9 mouse cellular contexts compared by ENCODE assay signal in genomic region chr1:156963871-156964585, GRCm38 (mm10). TPM values are rescaled to one million over a fixed set of nuclear protein-coding genes. Genes with fewer than 3 reads are reported as not detected.
DNase-seq lines count a peak whose midpoint lies in the region; ATAC-seq and TF ChIP-seq lines count a peak whose summit lies in the region.
"Had no signal": no experiment of that assay in that cellular context is flagged by ENCODE, and none has a peak within 500 bp of the region (broad histone marks: within the 10 kb centered on the region; RNA-seq: fewer than 3 reads in every experiment).

No protein-coding gene starts in this region.

- dilution Hi-C loops in CH12.LX (cut with MboI; ENCODE audit: extremely low pct_ligation_motif_present, extremely low pct_unique_long_range_greater_than_20kb, low sequenced_read_pairs), result no loop called here

- no peaks in the 10 kb centered on the region for H3K36me3 ChIP-seq in hindbrain, embryonic 11.5 days (ENCODE audit: control insufficient read depth, insufficient read depth, low read length)
- H3K36me3 ChIP-seq in hindbrain, embryonic 16.5 days (ENCODE audit: control insufficient read depth, insufficient read depth, low read length), result no peaks in the 10 kb centered on the region
- no peaks in the 10 kb centered on the region for H3K36me3 ChIP-seq in CH12.LX (replicated peaks in 1 of 2; ENCODE audit: control insufficient read depth in 1 of 2, insufficient read depth in 1 of 2, low read length in 1 of 2)
- no peaks in the 10 kb centered on the region for H3K36me3 ChIP-seq in limb, embryonic 11.5 days (ENCODE audit: control insufficient read depth, insufficient read depth, low read length)

- no peak overlapping the region for H3K4me2 ChIP-seq in hindbrain, embryonic 11.5 days (replicated peaks; ENCODE audit: low read depth, low read length)
- no peak overlapping the region for H3K4me2 ChIP-seq in hindbrain, embryonic 16.5 days (ENCODE audit: low read length)
- H3K4me2 ChIP-seq in CH12.LX (ENCODE audit: insufficient read depth, low read depth, poor library complexity, severe bottlenecking), result no peak overlapping the region; the same call in none of the 2 replicates
- H3K4me2 ChIP-seq in limb, embryonic 11.5 days (ENCODE audit: low read depth, severe bottlenecking), result 0 out of 2 replicates have a peak overlapping the region, but pooled peaks have one; percentile 10

- TF ChIP-seq CTCF in CH12.LX (conservative IDR thresholded peaks at IDR 0.05 in 1 of 2, IDR thresholded peaks at IDR 0.05 in 1 of 2; ENCODE audit: low read depth in 2 of 2, low read length in 2 of 2), result no peak

- ATAC-seq in hindbrain, embryonic 11.5 days (ENCODE audit: low FRiP score), result no peak
- ATAC-seq in hindbrain, embryonic 16.5 days, result no peak
- no peak for ATAC-seq in limb, embryonic 11.5 days (ENCODE audit: insufficient number of reproducible peaks, low FRiP score, low TSS enrichment, low read depth)

- WGBS in hindbrain, embryonic 11.5 days, result 28% methylated on average over 7 of the region's 7 CpGs
- 28% methylated on average over 7 of the region's 7 CpGs for WGBS in hindbrain, embryonic 16.5 days
- 15% methylated on average over 7 of the region's 7 CpGs for WGBS in limb, embryonic 11.5 days

- H3K79me2 ChIP-seq in CH12.LX (replicated peaks; ENCODE audit: control insufficient read depth, extremely low read depth, insufficient read depth, poor library complexity, severe bottlenecking), result no peaks in the 10 kb centered on the region

- no peak for TF ChIP-seq POLR2A in CH12.LX (IDR thresholded peaks at IDR 0.05; ENCODE audit: low read depth, low read length)

- DNase-seq in hindbrain, embryonic 11.5 days (ENCODE audit: low spot score), result peak; percentile 12
- peak; percentile 13 for DNase-seq in CH12.LX (ENCODE audit: extremely low read depth)
- DNase-seq in brain, adult 2 months (ENCODE audit: low read depth, low spot score), result peak; percentile 35
- DNase-seq in limb, embryonic 11.5 days (ENCODE audit: low spot score), result peak; percentile 40
- no peak for DNase-seq in ovary, postnatal 36 days (ENCODE audit: low spot score)
- DNase-seq in kidney, adult 9 months, result no peak
- DNase-seq: kidney, postnatal 14 days; right cerebral cortex, adult 18-20 months had no signal

- no peak overlapping the region for H3K9ac ChIP-seq in hindbrain, embryonic 11.5 days (ENCODE audit: low read depth, low read length)
- H3K9ac ChIP-seq in hindbrain, embryonic 16.5 days (ENCODE audit: low read depth, low read length), result no peak overlapping the region
- H3K9ac ChIP-seq in CH12.LX (ENCODE audit: insufficient read depth, low read depth), result no peak overlapping the region
- H3K9ac ChIP-seq in limb, embryonic 11.5 days (ENCODE audit: low read length), result no peak overlapping the region

- H3K4me1 ChIP-seq in hindbrain, embryonic 11.5 days (replicated peaks; ENCODE audit: control insufficient read depth, insufficient read depth, low read length), result peaks cover 2% of the 10 kb centered on the region; the same call in 1 of the 2 replicates
- H3K4me1 ChIP-seq in hindbrain, embryonic 16.5 days (ENCODE audit: control insufficient read depth, insufficient read depth, low read depth, low read length), result peaks cover 4% of the 10 kb centered on the region
- peaks cover 6 to 36% of the 10 kb centered on the region in 2 experiments; a peak in 3 of 4 replicates for H3K4me1 ChIP-seq in CH12.LX (ENCODE audit: control insufficient read depth in 1 of 2, insufficient read depth in 2 of 2)
- peaks cover 10% of the 10 kb centered on the region for H3K4me1 ChIP-seq in limb, embryonic 11.5 days (ENCODE audit: control insufficient read depth, insufficient read depth, low read length)

- TF ChIP-seq EP300 in CH12.LX (IDR thresholded peaks at IDR 0.05; ENCODE audit: low read length), result no peak

- H3K27ac ChIP-seq in hindbrain, embryonic 11.5 days (ENCODE audit: low read depth, low read length), result no peak overlapping the region
- H3K27ac ChIP-seq in hindbrain, embryonic 16.5 days (ENCODE audit: low read depth, low read length), result no peak overlapping the region; the same call in 1 of the 2 replicates
- H3K27ac ChIP-seq in CH12.LX (ENCODE audit: insufficient read depth, low read depth), result no peak overlapping the region
- H3K27ac ChIP-seq in limb, embryonic 11.5 days (replicated peaks; ENCODE audit: low read depth, low read length), result no peak overlapping the region

- no peaks in the 10 kb centered on the region for H3K9me3 ChIP-seq in hindbrain, embryonic 11.5 days (ENCODE audit: control insufficient read depth, low read length)
- H3K9me3 ChIP-seq in hindbrain, embryonic 16.5 days (ENCODE audit: control insufficient read depth, low read length), result no peaks in the 10 kb centered on the region
- H3K9me3 ChIP-seq in CH12.LX (replicated peaks; ENCODE audit: low read length), result no peaks in the 10 kb centered on the region
- no peaks in the 10 kb centered on the region for H3K9me3 ChIP-seq in limb, embryonic 11.5 days (ENCODE audit: control insufficient read depth, low read length)

- in situ Hi-C loops in CH12.LX (cut with MboI; ENCODE audit: low pct_ligation_motif_present, low pct_unique_long_range_greater_than_20kb, low sequenced_read_pairs), result no loop called here

- no peak for TF ChIP-seq RAD21 in CH12.LX (IDR thresholded peaks at IDR 0.05; ENCODE audit: low read depth, low read length)

- no peaks in the 10 kb centered on the region for H3K27me3 ChIP-seq in hindbrain, embryonic 11.5 days (ENCODE audit: control insufficient read depth, insufficient read depth, low read length)
- H3K27me3 ChIP-seq in hindbrain, embryonic 16.5 days (replicated peaks; ENCODE audit: control insufficient read depth, insufficient read depth, low read length), result no peaks in the 10 kb centered on the region
- no peaks in the 10 kb centered on the region for H3K27me3 ChIP-seq in CH12.LX (replicated peaks)
- no peaks in the 10 kb centered on the region for H3K27me3 ChIP-seq in limb, embryonic 11.5 days (ENCODE audit: control insufficient read depth, insufficient read depth, low read length)

- H3K4me3 ChIP-seq in hindbrain, embryonic 11.5 days (ENCODE audit: low read depth, low read length), result no peak overlapping the region
- no peak overlapping the region for H3K4me3 ChIP-seq in hindbrain, embryonic 16.5 days (ENCODE audit: low read length)
- H3K4me3 ChIP-seq in CH12.LX (replicated peaks in 1 of 3; ENCODE audit: low read depth in 2 of 3, low read length in 2 of 3, poor library complexity in 1 of 3), result no peak overlapping the region
- no peak overlapping the region for H3K4me3 ChIP-seq in limb, embryonic 11.5 days (ENCODE audit: low read depth, low read length)

TF ChIP-seq in CH12.LX, 34 proteins besides CTCF, POLR2A, EP300 and RAD21:
- TF ChIP-seq JUN (IDR thresholded peaks at IDR 0.05; ENCODE audit: insufficient read depth, low read depth, low read length), result no peak
- no peak for TF ChIP-seq HCFC1 (IDR thresholded peaks at IDR 0.05; ENCODE audit: low read depth, low read length)
- no peak for TF ChIP-seq CHD2 (IDR thresholded peaks at IDR 0.05; ENCODE audit: low read length)
- no peak for TF ChIP-seq USF1 (IDR thresholded peaks at IDR 0.05; ENCODE audit: low read depth, low read length)
- no peak for TF ChIP-seq IRF4 (IDR thresholded peaks at IDR 0.05; ENCODE audit: low read depth, low read length)
- no peak for TF ChIP-seq RCOR1 (conservative IDR thresholded peaks at IDR 0.05; ENCODE audit: low read depth, low read length)
- no peak for TF ChIP-seq CHD1 (IDR thresholded peaks at IDR 0.05; ENCODE audit: low read depth, low read length)
- no peak for TF ChIP-seq ELF1 (IDR thresholded peaks at IDR 0.05; ENCODE audit: low read depth, low read length)
- no peak for TF ChIP-seq MXI1 (IDR thresholded peaks at IDR 0.05; ENCODE audit: low read depth, low read length)
- TF ChIP-seq NELFE (IDR thresholded peaks at IDR 0.05; ENCODE audit: low read depth, low read length), result no peak
- no peak for TF ChIP-seq GABPA (IDR thresholded peaks at IDR 0.05; ENCODE audit: insufficient replicate concordance, low read depth, low read length)
- no peak for TF ChIP-seq MYC (IDR thresholded peaks at IDR 0.05; ENCODE audit: low read depth, low read length)
- TF ChIP-seq SMC3 (IDR thresholded peaks at IDR 0.05; ENCODE audit: low read depth, low read length), result no peak
- TF ChIP-seq PAX5 (IDR thresholded peaks at IDR 0.05; ENCODE audit: low read length), result no peak
- no peak for TF ChIP-seq USF2 (conservative IDR thresholded peaks at IDR 0.05; ENCODE audit: low read depth, low read length)
TF ChIP-seq in CH12.LX: peak in this region for 0.

RNA-seq across cellular contexts. Expression of gene Ralgps2, which starts 24.6 kb away (rescaled TPM):
- polyA plus RNA-seq in hindbrain, embryonic 11.5 days (2014; fragmentation: Nextera tagmentation; extraction: Ambion mirVana), result 85.5 and 103 TPM in 2 replicates
- 74.7 and 75.9 TPM in 2 replicates for polyA plus RNA-seq in hindbrain, embryonic 16.5 days (2015; fragmentation: Nextera tagmentation; extraction: Ambion mirVana)
- total RNA-seq in CH12.LX (2012; rRNA removed), result 149 and 174 TPM in 2 replicates
- total RNA-seq in CH12.LX (2014; rRNA removed), result 65.1 and 71.8 TPM in 2 replicates
- polyA plus RNA-seq in CH12.LX (2012; ENCODE audit: insufficient read length, low read depth), result 133 and 137 TPM in 2 replicates
- polyA plus RNA-seq in limb, embryonic 11.5 days (2014; fragmentation: Nextera tagmentation; extraction: Ambion mirVana), result 78.9 and 87.0 TPM in 2 replicates

Comparison
In these comparisons a context has a peak if more than half of its experiments do, and no peak if none do; other contexts are left out.
1. DNase-seq: peak in hindbrain, embryonic 11.5 days (single experiment), CH12.LX (single experiment), brain, adult 2 months (single experiment) and limb, embryonic 11.5 days (single experiment); none in ovary, postnatal 36 days (single experiment) and kidney, adult 9 months (single experiment).